Mouse (Mus musculus) liver, adult 2 months (tissue): ENCODE measurements around the gene Card11.

Source experiments
- CTCF ChIP-seq: fragments of 200-500 bp; IDR thresholded peaks from 2 replicates; pipeline ENCODE4 v1.5.1; 2011; ENCODE audit warnings: low read depth, low read length, control low read depth
- POLR2A ChIP-seq: fragments of 200-500 bp; IDR thresholded peaks from 2 replicates; pipeline ENCODE4 v1.6.1; 2011; ENCODE audit warnings: low read length, control low read depth; ENCODE audit not compliant: insufficient read depth; ENCODE audit errors: extremely low read depth

DNA sequence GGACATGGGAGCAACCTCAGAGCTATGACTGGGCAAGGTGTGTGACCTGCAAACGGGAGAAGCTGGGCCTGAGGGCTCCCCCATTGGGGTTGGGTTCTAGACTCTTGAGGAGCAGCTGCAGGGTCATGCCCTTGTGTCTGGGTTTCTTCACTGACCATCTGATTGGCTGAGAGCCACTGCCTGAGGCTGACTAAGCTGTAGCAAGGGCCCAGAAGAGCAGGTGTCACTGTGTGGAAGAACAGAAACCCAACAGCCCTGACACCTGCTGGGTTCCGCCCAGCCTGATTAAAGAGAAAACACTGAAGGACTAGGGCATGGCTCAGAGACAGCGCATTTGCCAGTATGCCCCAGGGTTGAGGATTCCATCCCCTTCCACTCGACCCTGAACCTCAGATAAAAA lies 118.0 kb downstream of the Card11 start:
- TF ChIP-seq CTCF (no peak), POLR2A (no peak)
